Mouse (Mus musculus): Measurements from ENCODE around the gene Bmt2.

Gene Bmt2

GRCm38 (mm10) chr6:13617110-13617509, 60.7 kb downstream of the Bmt2 start:
- no peak for DNase-seq (ENCODE audit: low read depth)

- no peak for DNase-seq (ENCODE audit: low read depth)
Measured at GRCm38 (mm10) chr6:13614568-13614967, 63.2 kb downstream of the Bmt2 start.

GRCm38 (mm10) chr6:13613671-13614070, 64.1 kb downstream of the Bmt2 start:
- DNase-seq (ENCODE audit: low read depth), result no peak

- DNase-seq (ENCODE audit: low read depth), result no peak
Measured at GRCm38 (mm10) chr6:13610869-13611268, 66.9 kb downstream of the Bmt2 start.

- no peak for DNase-seq (ENCODE audit: low read depth)
Measured at GRCm38 (mm10) chr6:13609353-13610140, 68.2 kb downstream of the Bmt2 start.

GRCm38 (mm10) chr6:13607621-13608493, 69.9 kb downstream of the Bmt2 start, which contains the start of gene Tmem168:
Gene Tmem168, minus strand, starts transcription at chr6:13608100.
- DNase-seq (ENCODE audit: low read depth), result peak; percentile 97

- DNase-seq (ENCODE audit: low read depth), result peak; percentile 62
Measured at GRCm38 (mm10) chr6:13606921-13607620, 70.7 kb downstream of the Bmt2 start.

- no peak for DNase-seq (ENCODE audit: low read depth)
Measured at GRCm38 (mm10) chr6:13606394-13606793, 71.4 kb downstream of the Bmt2 start.

GRCm38 (mm10) chr6:13603134-13603533, 74.6 kb downstream of the Bmt2 start:
- peak; percentile 20 for DNase-seq (ENCODE audit: low read depth)

- DNase-seq (ENCODE audit: low read depth), result peak; percentile 63
Measured at GRCm38 (mm10) chr6:13601587-13601986, 76.2 kb downstream of the Bmt2 start.

- DNase-seq (ENCODE audit: low read depth), result no peak
Measured at GRCm38 (mm10) chr6:13598239-13598923, 79.4 kb downstream of the Bmt2 start.

GRCm38 (mm10) chr6:13592729-13593345, 84.9 kb downstream of the Bmt2 start:
- DNase-seq (ENCODE audit: low read depth), result peak; percentile 65

- DNase-seq (ENCODE audit: low read depth), result no peak
Measured at GRCm38 (mm10) chr6:13586560-13586959, 91.2 kb downstream of the Bmt2 start.

- DNase-seq (ENCODE audit: low read depth), result no peak
Measured at GRCm38 (mm10) chr6:13586154-13586553, 91.6 kb downstream of the Bmt2 start.

GRCm38 (mm10) chr6:13584788-13585187, 93.0 kb downstream of the Bmt2 start:
- DNase-seq (ENCODE audit: low read depth), result no peak

- DNase-seq (ENCODE audit: low read depth), result no peak
Measured at GRCm38 (mm10) chr6:13582075-13582474, 95.7 kb downstream of the Bmt2 start.
